Mouse (Mus musculus): ENCODE data around the gene Rfx2. TPM values are rescaled to one million over a fixed set of nuclear protein-coding genes. Genes with fewer than 3 reads are reported as not detected.

Gene Rfx2
- total and polyA plus RNA-seq, 3 experiments = 3.9 to 36.4 (median 27.9) TPM

DNA sequence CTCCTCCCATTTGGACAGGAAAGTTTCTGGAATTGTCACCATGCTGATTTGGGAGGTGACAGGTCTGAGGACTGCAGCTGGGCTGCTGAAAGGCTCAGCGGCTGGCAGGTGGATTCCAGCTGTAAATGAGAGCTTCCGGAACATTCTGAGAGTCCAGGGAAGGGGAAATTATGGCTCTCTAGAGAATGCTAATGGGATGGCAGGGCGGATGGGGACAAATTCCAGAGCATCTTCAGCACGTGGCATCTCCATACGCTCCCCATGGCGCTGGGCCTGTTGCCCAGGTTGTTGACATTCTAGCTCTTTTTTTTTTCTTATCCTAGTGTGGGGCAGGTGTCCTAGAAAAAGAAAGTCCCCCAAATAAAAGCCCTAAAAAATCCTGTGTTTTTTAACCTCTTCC is 101.7 kb downstream of the Rfx2 start:
- H3K9me3 ChIP-seq (replicated peaks) = no peaks in the 10 kb centered on the region
- ATAC-seq (ENCODE audit: extremely low read depth, insufficient number of reproducible peaks, low FRiP score, poor library complexity, severe bottlenecking) (no peak), DNase-seq (ENCODE audit: low spot score) (no peak)
- peaks cover 12% of the 10 kb centered on the region for H3K36me3 ChIP-seq (replicated peaks)
- H3K4me3 ChIP-seq (ENCODE audit: low read depth, low read length) = no peak overlapping the region
- peaks cover 49% of the 10 kb centered on the region for H3K27me3 ChIP-seq (ENCODE audit: insufficient read depth, low read length)
- TF ChIP-seq TAL1 (conservative IDR thresholded peaks at IDR 0.05; ENCODE audit: low read depth, low read length) = no peak
- no peak for TF ChIP-seq GATA2 (IDR thresholded peaks at IDR 0.05; ENCODE audit: borderline replicate concordance, low read depth, low read length)
- no peak for TF ChIP-seq CTCF (IDR thresholded peaks at IDR 0.05; ENCODE audit: low read depth, low read length)
- TF ChIP-seq POLR2AphosphoS5 (IDR thresholded peaks at IDR 0.05; ENCODE audit: insufficient replicate concordance, low read depth, low read length) = no peak
- TF ChIP-seq GATA1 (IDR thresholded peaks at IDR 0.05; ENCODE audit: borderline replicate concordance, low read length) = no peak
- peaks cover 21% of the 10 kb centered on the region for H3K4me1 ChIP-seq (ENCODE audit: insufficient read depth, low read depth, low read length)

DNA sequence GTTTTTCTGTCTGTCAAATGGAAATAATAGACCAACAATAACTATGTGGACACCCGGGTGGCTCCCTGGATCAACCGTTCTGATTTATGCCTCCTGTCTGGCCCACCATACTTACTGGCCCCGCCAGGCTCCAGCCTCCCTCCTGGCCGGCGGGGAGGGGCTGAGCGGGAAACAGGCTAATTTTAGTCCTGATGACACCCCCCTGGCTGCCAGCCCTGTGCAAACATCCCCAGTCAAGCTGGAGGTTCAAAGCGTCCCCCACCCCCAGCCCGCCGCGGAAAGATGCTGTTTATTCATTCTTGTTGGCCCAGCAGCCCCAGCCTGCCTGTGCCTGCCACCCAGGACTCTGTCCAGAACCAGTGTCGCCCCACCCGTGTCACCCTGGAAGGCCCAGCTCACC is 102.7 kb downstream of the Rfx2 start:
- Histone ChIP-seq H3K27me3 (ENCODE audit: insufficient read depth, low read length) (peaks cover 38% of the 10 kb centered on the region), H3K4me3 (ENCODE audit: low read depth, low read length) (no peak overlapping the region), H3K4me1 (ENCODE audit: insufficient read depth, low read depth, low read length) (peaks cover 21% of the 10 kb centered on the region), H3K36me3 (replicated peaks) (peaks cover 22% of the 10 kb centered on the region), H3K9me3 (replicated peaks) (no peaks in the 10 kb centered on the region)
- TF ChIP-seq GATA2 (IDR thresholded peaks at IDR 0.05; ENCODE audit: borderline replicate concordance, low read depth, low read length) = no peak
- TF ChIP-seq TAL1 (conservative IDR thresholded peaks at IDR 0.05; ENCODE audit: low read depth, low read length) = no peak
- no peak for TF ChIP-seq CTCF (IDR thresholded peaks at IDR 0.05; ENCODE audit: low read depth, low read length)
- TF ChIP-seq POLR2AphosphoS5 (IDR thresholded peaks at IDR 0.05; ENCODE audit: insufficient replicate concordance, low read depth, low read length) = no peak
- TF ChIP-seq GATA1 (IDR thresholded peaks at IDR 0.05; ENCODE audit: borderline replicate concordance, low read length) = no peak
- ATAC-seq (ENCODE audit: extremely low read depth, insufficient number of reproducible peaks, low FRiP score, poor library complexity, severe bottlenecking) (no peak), DNase-seq (ENCODE audit: low spot score) (no peak)

DNA sequence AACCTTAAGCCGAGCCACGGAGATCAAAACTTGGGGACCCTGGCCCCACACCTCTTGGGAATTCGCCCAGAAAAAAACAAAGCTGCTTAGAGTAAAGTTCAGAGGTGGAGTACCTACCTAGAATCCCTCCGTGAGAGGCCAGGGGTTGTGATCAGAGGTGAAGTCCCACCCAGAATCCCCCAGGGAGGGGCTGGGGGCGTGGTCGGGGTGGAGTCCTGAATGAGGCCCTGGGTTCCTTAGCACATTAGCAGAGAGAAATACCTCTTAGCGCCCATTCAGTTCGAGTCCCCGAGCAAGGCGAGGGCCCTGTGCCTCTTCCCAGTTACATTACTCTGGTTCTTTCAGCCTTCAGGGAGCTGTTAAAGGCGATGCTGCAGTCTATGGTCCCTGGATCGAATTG is 103.2 kb downstream of the Rfx2 start:
- no peak for ATAC-seq (ENCODE audit: extremely low read depth, insufficient number of reproducible peaks, low FRiP score, poor library complexity, severe bottlenecking)

DNA sequence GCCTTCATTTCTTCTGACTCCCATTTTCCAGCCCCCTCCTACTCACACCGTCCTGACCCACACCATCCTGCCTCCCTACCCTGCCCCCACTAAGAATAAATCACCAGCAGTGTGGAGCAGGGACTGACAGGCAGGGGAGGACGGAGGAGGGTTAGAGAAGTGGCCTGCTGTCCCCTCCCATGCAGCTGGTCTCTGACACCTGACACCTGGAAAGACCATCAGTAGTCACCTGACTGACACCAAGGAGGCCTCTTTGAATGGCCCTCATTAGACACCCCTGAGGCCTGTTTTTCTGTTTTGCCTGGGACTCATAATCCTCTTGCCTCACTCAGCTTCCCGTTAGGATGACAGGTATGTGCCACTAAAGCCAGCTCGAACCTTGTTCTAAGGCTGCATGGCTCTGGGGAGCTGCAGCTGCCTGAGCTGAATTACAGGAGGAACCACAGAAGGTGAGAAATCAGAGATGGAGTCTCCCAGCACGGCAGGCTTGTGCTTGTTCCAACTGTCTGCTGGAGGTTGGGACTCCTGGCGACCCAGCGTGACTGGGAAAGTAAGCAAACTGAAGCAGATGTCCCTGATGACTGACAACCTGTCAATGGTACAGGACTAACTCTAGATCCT is 103.7 kb downstream of the Rfx2 start:
- no peak for DNase-seq (ENCODE audit: low spot score)
- Histone ChIP-seq H3K4me1 (ENCODE audit: insufficient read depth, low read depth, low read length) (peaks cover 21% of the 10 kb centered on the region), H3K36me3 (replicated peaks) (peaks cover 32% of the 10 kb centered on the region), H3K27me3 (ENCODE audit: insufficient read depth, low read length) (peaks cover 34% of the 10 kb centered on the region), H3K4me3 (ENCODE audit: low read depth, low read length) (no peak overlapping the region), H3K9me3 (replicated peaks) (no peaks in the 10 kb centered on the region)
- no peak for ATAC-seq (ENCODE audit: extremely low read depth, insufficient number of reproducible peaks, low FRiP score, poor library complexity, severe bottlenecking)
- TF ChIP-seq CTCF (IDR thresholded peaks at IDR 0.05; ENCODE audit: low read depth, low read length) (no peak), GATA1 (IDR thresholded peaks at IDR 0.05; ENCODE audit: borderline replicate concordance, low read length) (no peak), GATA2 (IDR thresholded peaks at IDR 0.05; ENCODE audit: borderline replicate concordance, low read depth, low read length) (no peak), POLR2AphosphoS5 (IDR thresholded peaks at IDR 0.05; ENCODE audit: insufficient replicate concordance, low read depth, low read length) (no peak), TAL1 (conservative IDR thresholded peaks at IDR 0.05; ENCODE audit: low read depth, low read length) (no peak)

More for the DNA sequence above, 103.2 kb downstream of the Rfx2 start:
- Histone ChIP-seq H3K4me1 (ENCODE audit: insufficient read depth, low read depth, low read length) (peaks cover 21% of the 10 kb centered on the region), H3K9me3 (replicated peaks) (no peaks in the 10 kb centered on the region), H3K36me3 (replicated peaks) (peaks cover 27% of the 10 kb centered on the region), H3K4me3 (ENCODE audit: low read depth, low read length) (no peak overlapping the region; the same call in 1 of the 2 replicates), H3K27me3 (ENCODE audit: insufficient read depth, low read length) (peaks cover 36% of the 10 kb centered on the region)
- no peak for DNase-seq (ENCODE audit: low spot score)
- TF ChIP-seq GATA2 (IDR thresholded peaks at IDR 0.05; ENCODE audit: borderline replicate concordance, low read depth, low read length) (no peak), CTCF (IDR thresholded peaks at IDR 0.05; ENCODE audit: low read depth, low read length) (no peak), TAL1 (conservative IDR thresholded peaks at IDR 0.05; ENCODE audit: low read depth, low read length) (no peak), GATA1 (IDR thresholded peaks at IDR 0.05; ENCODE audit: borderline replicate concordance, low read length) (no peak), POLR2AphosphoS5 (IDR thresholded peaks at IDR 0.05; ENCODE audit: insufficient replicate concordance, low read depth, low read length) (no peak)

Other genes starting within 250 kb of the Rfx2 start
Only the 20 nearest of the 26 such genes appear.
- gene Rpl36, start 217.6 kb downstream of the Rfx2 start, total RNA-seq (2014; fragmentation: Nextera tagmentation) = 1,715 and 1,885 TPM in 2 replicates
- 2,574 and 3,073 TPM in 2 replicates for gene Rpl36, start 217.6 kb downstream of the Rfx2 start, total RNA-seq (2017)
- 9,624 and 13,197 TPM in 2 replicates for gene Rpl36, start 217.6 kb downstream of the Rfx2 start, polyA plus RNA-seq (2012)
- 67.8 and 74.4 TPM in 2 replicates for gene Lonp1, start 204.1 kb downstream of the Rfx2 start, total RNA-seq (2014; fragmentation: Nextera tagmentation)
- 101 and 103 TPM in 2 replicates for gene Lonp1, start 204.1 kb downstream of the Rfx2 start, total RNA-seq (2017)
- gene Lonp1, start 204.1 kb downstream of the Rfx2 start, polyA plus RNA-seq (2012) = 174 and 182 TPM in 2 replicates
- gene Catsperd, start 202.9 kb downstream of the Rfx2 start, total RNA-seq (2014; fragmentation: Nextera tagmentation) = not detected in 2 replicates
- gene Catsperd, start 202.9 kb downstream of the Rfx2 start, total RNA-seq (2017) = 0.17 TPM in 1 of 2 replicates, not detected in the other
- gene Catsperd, start 202.9 kb downstream of the Rfx2 start, polyA plus RNA-seq (2012) = not detected in 2 replicates
- gene Ranbp3, start 157.7 kb downstream of the Rfx2 start, total RNA-seq (2014; fragmentation: Nextera tagmentation) = 39.4 and 54.7 TPM in 2 replicates
- gene Ranbp3, start 157.7 kb downstream of the Rfx2 start, total RNA-seq (2017) = 70.5 and 83.3 TPM in 2 replicates
- gene Ranbp3, start 157.7 kb downstream of the Rfx2 start, polyA plus RNA-seq (2012) = 142 and 143 TPM in 2 replicates
- gene Ndufa11, start 113.2 kb downstream of the Rfx2 start, total RNA-seq (2014; fragmentation: Nextera tagmentation) = 60.5 and 74.9 TPM in 2 replicates
- gene Ndufa11, start 113.2 kb downstream of the Rfx2 start, total RNA-seq (2017) = 186 and 247 TPM in 2 replicates
- gene Ndufa11, start 113.2 kb downstream of the Rfx2 start, polyA plus RNA-seq (2012) = 270 and 319 TPM in 2 replicates
- gene Vmac, start 113.0 kb downstream of the Rfx2 start, total RNA-seq (2014; fragmentation: Nextera tagmentation) = 32.0 and 46.9 TPM in 2 replicates
- gene Vmac, start 113.0 kb downstream of the Rfx2 start, total RNA-seq (2017) = 9.4 and 10.3 TPM in 2 replicates
- 12.9 and 16.3 TPM in 2 replicates for gene Vmac, start 113.0 kb downstream of the Rfx2 start, polyA plus RNA-seq (2012)
- gene Nrtn, start 73.5 kb downstream of the Rfx2 start, total RNA-seq (2014; fragmentation: Nextera tagmentation) = not detected in 2 replicates
- gene Nrtn, start 73.5 kb downstream of the Rfx2 start, total RNA-seq (2017) = not detected in 2 replicates
- gene Nrtn, start 73.5 kb downstream of the Rfx2 start, polyA plus RNA-seq (2012) = not detected in 2 replicates
- gene Dus3l, start 66.3 kb downstream of the Rfx2 start, total RNA-seq (2014; fragmentation: Nextera tagmentation) = 8.7 and 12.0 TPM in 2 replicates
- gene Dus3l, start 66.3 kb downstream of the Rfx2 start, total RNA-seq (2017) = 12.4 and 15.0 TPM in 2 replicates
- gene Dus3l, start 66.3 kb downstream of the Rfx2 start, polyA plus RNA-seq (2012) = 52.5 and 57.1 TPM in 2 replicates
- gene Prr22, start 60.8 kb downstream of the Rfx2 start, total RNA-seq (2014; fragmentation: Nextera tagmentation) = not detected in 2 replicates
- 0.17 and 0.22 TPM in 2 replicates for gene Prr22, start 60.8 kb downstream of the Rfx2 start, total RNA-seq (2017)
- 3.5 and 5.0 TPM in 2 replicates for gene Prr22, start 60.8 kb downstream of the Rfx2 start, polyA plus RNA-seq (2012)
- not detected in 2 replicates for gene Acsbg2, start 43.4 kb upstream of the Rfx2 start, total RNA-seq (2014; fragmentation: Nextera tagmentation)
- 0.11 TPM in 1 of 2 replicates, not detected in the other for gene Acsbg2, start 43.4 kb upstream of the Rfx2 start, total RNA-seq (2017)
- gene Acsbg2, start 43.4 kb upstream of the Rfx2 start, polyA plus RNA-seq (2012) = not detected in 2 replicates
- not detected in 2 replicates for gene 1700061G19Rik, start 44.5 kb upstream of the Rfx2 start, total RNA-seq (2014; fragmentation: Nextera tagmentation)
- gene 1700061G19Rik, start 44.5 kb upstream of the Rfx2 start, total RNA-seq (2017) = 0.22 TPM in 1 of 2 replicates, not detected in the other
- not detected in 2 replicates for gene 1700061G19Rik, start 44.5 kb upstream of the Rfx2 start, polyA plus RNA-seq (2012)
- gene Mllt1, start 104.4 kb upstream of the Rfx2 start, total RNA-seq (2014; fragmentation: Nextera tagmentation) = 15.3 and 22.1 TPM in 2 replicates
- 7.6 and 8.2 TPM in 2 replicates for gene Mllt1, start 104.4 kb upstream of the Rfx2 start, total RNA-seq (2017)
- 75.9 and 76.1 TPM in 2 replicates for gene Mllt1, start 104.4 kb upstream of the Rfx2 start, polyA plus RNA-seq (2012)
- gene Acer1, start 151.1 kb upstream of the Rfx2 start, total RNA-seq (2014; fragmentation: Nextera tagmentation) = not detected in 2 replicates
- 0.12 TPM in 1 of 2 replicates, not detected in the other for gene Acer1, start 151.1 kb upstream of the Rfx2 start, total RNA-seq (2017)
- not detected in 2 replicates for gene Acer1, start 151.1 kb upstream of the Rfx2 start, polyA plus RNA-seq (2012)
- 48.1 and 58.4 TPM in 2 replicates for gene Clpp, start 159.3 kb upstream of the Rfx2 start, total RNA-seq (2014; fragmentation: Nextera tagmentation)
- gene Clpp, start 159.3 kb upstream of the Rfx2 start, total RNA-seq (2017) = 75.3 and 76.7 TPM in 2 replicates
- gene Clpp, start 159.3 kb upstream of the Rfx2 start, polyA plus RNA-seq (2012) = 197 and 208 TPM in 2 replicates
- gene Alkbh7, start 166.3 kb upstream of the Rfx2 start, total RNA-seq (2014; fragmentation: Nextera tagmentation) = 12.9 and 23.0 TPM in 2 replicates
- gene Alkbh7, start 166.3 kb upstream of the Rfx2 start, total RNA-seq (2017) = 25.5 and 26.8 TPM in 2 replicates
- 46.0 and 53.2 TPM in 2 replicates for gene Alkbh7, start 166.3 kb upstream of the Rfx2 start, polyA plus RNA-seq (2012)
- gene Pspn, start 169.0 kb upstream of the Rfx2 start, total RNA-seq (2014; fragmentation: Nextera tagmentation) = not detected in 2 replicates
- gene Pspn, start 169.0 kb upstream of the Rfx2 start, total RNA-seq (2017) = not detected in 2 replicates
- not detected in 2 replicates for gene Pspn, start 169.0 kb upstream of the Rfx2 start, polyA plus RNA-seq (2012)
- gene Gtf2f1, start 180.3 kb upstream of the Rfx2 start, total RNA-seq (2014; fragmentation: Nextera tagmentation) = 104 and 113 TPM in 2 replicates
- 101 and 102 TPM in 2 replicates for gene Gtf2f1, start 180.3 kb upstream of the Rfx2 start, total RNA-seq (2017)
- gene Gtf2f1, start 180.3 kb upstream of the Rfx2 start, polyA plus RNA-seq (2012) = 145 and 151 TPM in 2 replicates
- 0.98 TPM in 1 of 2 replicates, not detected in the other for gene Gm17949, start 180.5 kb upstream of the Rfx2 start, total RNA-seq (2014; fragmentation: Nextera tagmentation)
- gene Gm17949, start 180.5 kb upstream of the Rfx2 start, total RNA-seq (2017) = 0.12 and 0.27 TPM in 2 replicates
- 0.11 and 0.21 TPM in 2 replicates for gene Gm17949, start 180.5 kb upstream of the Rfx2 start, polyA plus RNA-seq (2012)
- 296 and 302 TPM in 2 replicates for gene Khsrp, start 200.5 kb upstream of the Rfx2 start, total RNA-seq (2014; fragmentation: Nextera tagmentation)
- 59.0 and 63.6 TPM in 2 replicates for gene Khsrp, start 200.5 kb upstream of the Rfx2 start, total RNA-seq (2017)
- gene Khsrp, start 200.5 kb upstream of the Rfx2 start, polyA plus RNA-seq (2012) = 282 and 302 TPM in 2 replicates
- gene Slc25a41, start 210.6 kb upstream of the Rfx2 start, total RNA-seq (2014; fragmentation: Nextera tagmentation) = not detected in 2 replicates
- gene Slc25a41, start 210.6 kb upstream of the Rfx2 start, total RNA-seq (2017) = not detected in 2 replicates
- not detected in 2 replicates for gene Slc25a41, start 210.6 kb upstream of the Rfx2 start, polyA plus RNA-seq (2012)